Mouse (Mus musculus): ENCODE measurements around the gene Col25a1. TPM values are rescaled to one million over a fixed set of nuclear protein-coding genes. Genes with fewer than 3 reads are reported as not detected.

Gene Col25a1
- polyA plus RNA-seq, 1 experiment from 2014 or later: 2.6 TPM

GRCm38 (mm10) chr3:130127840-130128239 lies 3.5 kb upstream of the Col25a1 start:
- Histone ChIP-seq H3K9ac (no peak overlapping the region), H3K27me3 (replicated peaks) (no peaks in the 10 kb centered on the region), H3K27ac (ENCODE audit: poor library complexity, severe bottlenecking) (no peak overlapping the region), H3K4me3 (no peak overlapping the region), H3K4me2 (no peak overlapping the region), H3K9me3 (replicated peaks) (0 out of 2 replicates have a peak, but pooled peaks cover 4% of the 10 kb centered on the region), H3K36me3 (no peaks in the 10 kb centered on the region), H3K4me1 (replicated peaks) (no peaks in the 10 kb centered on the region)
- 82% methylated on average over 8 of the region's 8 CpGs for WGBS
- ATAC-seq (ENCODE audit: insufficient number of reproducible peaks, low FRiP score): no peak

DNA sequence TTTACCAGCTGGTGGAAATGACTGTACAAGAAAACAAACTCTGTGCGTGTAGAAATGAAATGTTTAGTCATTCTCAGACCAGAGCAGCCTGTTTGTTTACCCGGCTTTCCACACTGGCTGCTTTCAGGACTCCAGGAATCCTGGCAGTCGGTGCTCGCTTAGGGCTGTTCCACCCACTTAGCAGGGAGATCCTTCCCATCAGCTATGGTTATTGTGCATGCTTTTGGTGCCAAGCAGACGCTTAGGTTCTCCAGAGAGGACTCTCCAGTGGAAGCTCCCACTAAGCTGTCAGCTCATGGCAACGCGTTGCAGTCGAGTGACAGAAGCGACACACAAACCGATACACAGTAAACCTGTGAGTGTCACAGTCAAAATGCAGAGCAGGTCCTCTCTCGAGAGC lies 2.7 kb upstream of the Col25a1 start:
- H3K36me3 ChIP-seq: no peaks in the 10 kb centered on the region
- H3K27me3 ChIP-seq (replicated peaks): no peaks in the 10 kb centered on the region
- 0 out of 2 replicates have a peak, but pooled peaks cover 4% of the 10 kb centered on the region for H3K9me3 ChIP-seq (replicated peaks)
- H3K4me3 ChIP-seq: no peak overlapping the region
- H3K9ac ChIP-seq: no peak overlapping the region
- H3K4me2 ChIP-seq: no peak overlapping the region
- no peak for ATAC-seq (ENCODE audit: insufficient number of reproducible peaks, low FRiP score)
- H3K27ac ChIP-seq (ENCODE audit: poor library complexity, severe bottlenecking): no peak overlapping the region
- WGBS: 67% methylated on average over 11 of the region's 11 CpGs
- no peaks in the 10 kb centered on the region for H3K4me1 ChIP-seq (replicated peaks)

GRCm38 (mm10) chr3:130129635-130130206 lies 1.6 kb upstream of the Col25a1 start:
- no peaks in the 10 kb centered on the region for H3K27me3 ChIP-seq (replicated peaks)
- no peaks in the 10 kb centered on the region for H3K4me1 ChIP-seq (replicated peaks)
- no peak overlapping the region for H3K9ac ChIP-seq
- H3K27ac ChIP-seq (ENCODE audit: poor library complexity, severe bottlenecking): no peak overlapping the region
- 48% methylated on average over 10 of the region's 10 CpGs for WGBS
- no peak overlapping the region for H3K4me2 ChIP-seq
- no peaks in the 10 kb centered on the region for H3K36me3 ChIP-seq
- no peak for ATAC-seq (ENCODE audit: insufficient number of reproducible peaks, low FRiP score)
- no peak overlapping the region for H3K4me3 ChIP-seq
- H3K9me3 ChIP-seq (replicated peaks): no peaks in the 10 kb centered on the region

GRCm38 (mm10) chr3:130137204-130137603 lies 5.9 kb downstream of the Col25a1 start:
- peaks cover 5% of the 10 kb centered on the region for H3K9me3 ChIP-seq (replicated peaks)
- peaks cover 5% of the 10 kb centered on the region; the same call in 1 of the 2 replicates for H3K4me1 ChIP-seq (replicated peaks)
- H3K36me3 ChIP-seq: no peaks in the 10 kb centered on the region
- no peak for ATAC-seq (ENCODE audit: insufficient number of reproducible peaks, low FRiP score)
- no peak overlapping the region for H3K27ac ChIP-seq (ENCODE audit: poor library complexity, severe bottlenecking)
- no peaks in the 10 kb centered on the region for H3K27me3 ChIP-seq (replicated peaks)
- no peak overlapping the region for H3K9ac ChIP-seq
- H3K4me2 ChIP-seq: no peak overlapping the region
- H3K4me3 ChIP-seq: no peak overlapping the region

DNA sequence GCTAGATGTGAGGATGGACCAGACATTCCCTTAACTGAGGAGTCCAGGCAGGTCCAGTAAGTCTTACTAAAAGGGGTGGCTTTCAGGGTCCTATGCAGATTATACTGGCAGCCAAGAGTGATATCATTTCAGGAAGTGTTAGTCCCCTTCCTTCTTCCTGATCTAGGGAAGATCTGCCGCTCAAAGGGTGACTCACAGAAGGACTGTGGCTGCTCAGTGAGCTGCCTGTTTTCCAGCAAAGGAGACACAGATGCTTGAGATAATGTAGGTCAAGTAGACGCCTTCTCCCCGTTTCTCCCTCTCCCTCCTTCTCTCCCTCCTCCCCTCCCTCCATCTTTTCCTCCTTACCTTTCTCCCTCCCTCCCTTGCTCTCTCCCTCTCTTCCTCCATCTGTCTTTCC lies 6.3 kb downstream of the Col25a1 start:
- no peak for ATAC-seq (ENCODE audit: insufficient number of reproducible peaks, low FRiP score)
- H3K27me3 ChIP-seq (replicated peaks): no peaks in the 10 kb centered on the region
- H3K36me3 ChIP-seq: no peaks in the 10 kb centered on the region
- H3K9me3 ChIP-seq (replicated peaks): peaks cover 8% of the 10 kb centered on the region
- H3K4me1 ChIP-seq (replicated peaks): peaks cover 5% of the 10 kb centered on the region; the same call in 1 of the 2 replicates
- 29% methylated on average over 3 of the region's 3 CpGs for WGBS
- no peak overlapping the region for H3K4me2 ChIP-seq
- H3K4me3 ChIP-seq: no peak overlapping the region
- H3K27ac ChIP-seq (ENCODE audit: poor library complexity, severe bottlenecking): no peak overlapping the region
- H3K9ac ChIP-seq: no peak overlapping the region

DNA sequence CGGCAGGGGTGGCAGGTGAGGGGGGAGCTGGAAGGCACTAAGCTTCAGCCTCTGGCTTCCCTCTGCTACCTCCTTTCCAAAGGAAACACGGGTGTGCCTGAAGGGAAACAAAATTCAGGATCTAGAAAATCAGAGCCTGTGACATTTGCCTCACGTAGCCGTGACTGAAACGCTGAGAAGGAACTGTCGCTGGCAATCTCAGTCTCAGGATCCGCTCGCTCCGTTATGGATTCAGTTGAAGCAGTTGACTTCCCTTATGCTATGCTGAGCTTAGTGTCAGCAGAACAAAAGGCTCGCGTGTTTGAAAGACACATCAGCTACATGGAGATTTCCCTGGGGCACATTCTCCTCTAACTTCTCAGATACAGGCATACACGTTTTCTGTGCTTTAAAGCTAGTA lies 14.6 kb downstream of the Col25a1 start:
- no peak for ATAC-seq (ENCODE audit: insufficient number of reproducible peaks, low FRiP score)
- H3K4me3 ChIP-seq: no peak overlapping the region
- H3K4me1 ChIP-seq (replicated peaks): 0 out of 2 replicates have a peak, but pooled peaks cover 2% of the 10 kb centered on the region
- no peak overlapping the region for H3K9ac ChIP-seq
- 70% methylated on average over 12 of the region's 12 CpGs for WGBS
- no peaks in the 10 kb centered on the region for H3K27me3 ChIP-seq (replicated peaks)
- H3K27ac ChIP-seq (ENCODE audit: poor library complexity, severe bottlenecking): no peak overlapping the region
- H3K9me3 ChIP-seq (replicated peaks): peaks cover 11% of the 10 kb centered on the region
- no peaks in the 10 kb centered on the region for H3K36me3 ChIP-seq
- H3K4me2 ChIP-seq: no peak overlapping the region

GRCm38 (mm10) chr3:130147827-130148226 lies 16.5 kb downstream of the Col25a1 start:
- no peaks in the 10 kb centered on the region for H3K36me3 ChIP-seq
- no peak for ATAC-seq (ENCODE audit: insufficient number of reproducible peaks, low FRiP score)
- no peak overlapping the region for H3K9ac ChIP-seq
- H3K27ac ChIP-seq (ENCODE audit: poor library complexity, severe bottlenecking): no peak overlapping the region
- no peak overlapping the region for H3K4me2 ChIP-seq
- peaks cover 4% of the 10 kb centered on the region; the same call in 1 of the 2 replicates for H3K9me3 ChIP-seq (replicated peaks)
- H3K27me3 ChIP-seq (replicated peaks): no peaks in the 10 kb centered on the region; the same call in 1 of the 2 replicates
- WGBS: 50% methylated on average over 8 of the region's 8 CpGs
- no peak overlapping the region for H3K4me3 ChIP-seq
- 0 out of 2 replicates have a peak, but pooled peaks cover 2% of the 10 kb centered on the region for H3K4me1 ChIP-seq (replicated peaks)

- H3K9me3 ChIP-seq (replicated peaks): peaks cover 4% of the 10 kb centered on the region; the same call in 1 of the 2 replicates
- 0 out of 2 replicates have a peak, but pooled peaks cover 2% of the 10 kb centered on the region for H3K4me1 ChIP-seq (replicated peaks)
- no peaks in the 10 kb centered on the region; the same call in 1 of the 2 replicates for H3K27me3 ChIP-seq (replicated peaks)
- no peak overlapping the region for H3K27ac ChIP-seq (ENCODE audit: poor library complexity, severe bottlenecking)
- H3K4me2 ChIP-seq: no peak overlapping the region
- 81% methylated on average over 1 of the region's 1 CpGs for WGBS
- no peak overlapping the region for H3K9ac ChIP-seq
- H3K4me3 ChIP-seq: no peak overlapping the region
- no peak for ATAC-seq (ENCODE audit: insufficient number of reproducible peaks, low FRiP score)
- no peaks in the 10 kb centered on the region for H3K36me3 ChIP-seq
Observed at GRCm38 (mm10) chr3:130149180-130149579, 17.9 kb downstream of the Col25a1 start.

DNA sequence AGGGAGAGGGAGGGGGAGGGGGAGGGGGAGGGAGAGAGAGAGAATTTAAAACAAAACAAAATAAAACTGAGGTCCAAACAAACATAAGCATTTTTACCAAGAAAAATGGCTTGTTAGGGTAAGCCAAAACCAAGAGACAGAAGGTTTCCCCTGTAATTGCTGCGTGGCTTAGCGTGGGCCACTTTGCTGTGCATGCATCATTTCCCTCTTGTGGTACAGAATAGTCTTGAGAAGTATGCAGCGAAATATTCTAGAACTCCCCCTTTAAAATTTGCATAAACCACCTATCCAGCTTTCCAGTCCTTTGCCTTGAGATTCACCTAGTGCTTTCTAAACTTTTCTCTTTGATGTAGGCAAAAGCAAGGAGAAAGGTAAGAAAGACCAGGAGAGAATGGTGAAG lies 21.8 kb downstream of the Col25a1 start:
- Histone ChIP-seq H3K9ac (no peak overlapping the region), H3K9me3 (replicated peaks) (peaks cover 4% of the 10 kb centered on the region; the same call in 1 of the 2 replicates), H3K27ac (ENCODE audit: poor library complexity, severe bottlenecking) (no peak overlapping the region), H3K36me3 (no peaks in the 10 kb centered on the region), H3K4me2 (no peak overlapping the region), H3K4me3 (no peak overlapping the region), H3K4me1 (replicated peaks) (0 out of 2 replicates have a peak, but pooled peaks cover 2% of the 10 kb centered on the region), H3K27me3 (replicated peaks) (no peaks in the 10 kb centered on the region; the same call in 1 of the 2 replicates)
- WGBS: 89% methylated on average over 3 of the region's 3 CpGs
- no peak for ATAC-seq (ENCODE audit: insufficient number of reproducible peaks, low FRiP score)

DNA sequence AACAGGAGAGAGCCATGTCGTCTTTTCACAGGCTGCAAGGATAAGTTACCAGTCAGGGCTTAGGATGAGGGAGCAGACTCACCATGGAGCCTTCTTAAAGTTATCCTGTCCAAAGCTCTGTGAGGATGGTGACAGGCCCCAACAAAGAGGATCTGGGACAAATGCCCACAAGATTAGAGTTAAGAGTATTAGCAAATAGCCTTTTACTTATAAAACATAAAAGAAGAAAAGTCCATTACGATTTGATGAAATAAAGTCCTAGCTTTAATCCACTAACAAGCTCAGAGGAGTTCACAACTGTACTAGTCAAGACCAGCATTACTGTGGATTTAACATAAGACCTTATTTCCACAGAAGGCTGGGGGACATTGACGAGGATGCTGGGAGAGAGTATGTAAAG lies 26.2 kb downstream of the Col25a1 start:
- Histone ChIP-seq H3K9me3 (replicated peaks) (no peaks in the 10 kb centered on the region), H3K27ac (ENCODE audit: poor library complexity, severe bottlenecking) (no peak overlapping the region), H3K4me2 (no peak overlapping the region), H3K36me3 (no peaks in the 10 kb centered on the region), H3K4me1 (replicated peaks) (no peaks in the 10 kb centered on the region), H3K4me3 (no peak overlapping the region), H3K27me3 (replicated peaks) (no peaks in the 10 kb centered on the region), H3K9ac (no peak overlapping the region)
- 68% methylated on average over 3 of the region's 3 CpGs for WGBS
- ATAC-seq (ENCODE audit: insufficient number of reproducible peaks, low FRiP score): no peak

- no peaks in the 10 kb centered on the region for H3K27me3 ChIP-seq (replicated peaks)
- H3K9me3 ChIP-seq (replicated peaks): no peaks in the 10 kb centered on the region
- H3K9ac ChIP-seq: no peak overlapping the region
- H3K4me2 ChIP-seq: no peak overlapping the region
- no peaks in the 10 kb centered on the region for H3K4me1 ChIP-seq (replicated peaks)
- no peak overlapping the region for H3K4me3 ChIP-seq
- no peak for ATAC-seq (ENCODE audit: insufficient number of reproducible peaks, low FRiP score)
- H3K27ac ChIP-seq (ENCODE audit: poor library complexity, severe bottlenecking): no peak overlapping the region
- no peaks in the 10 kb centered on the region for H3K36me3 ChIP-seq
- 56% methylated on average over 4 of the region's 4 CpGs for WGBS
Observed at GRCm38 (mm10) chr3:130159906-130160305, 28.6 kb downstream of the Col25a1 start.

DNA sequence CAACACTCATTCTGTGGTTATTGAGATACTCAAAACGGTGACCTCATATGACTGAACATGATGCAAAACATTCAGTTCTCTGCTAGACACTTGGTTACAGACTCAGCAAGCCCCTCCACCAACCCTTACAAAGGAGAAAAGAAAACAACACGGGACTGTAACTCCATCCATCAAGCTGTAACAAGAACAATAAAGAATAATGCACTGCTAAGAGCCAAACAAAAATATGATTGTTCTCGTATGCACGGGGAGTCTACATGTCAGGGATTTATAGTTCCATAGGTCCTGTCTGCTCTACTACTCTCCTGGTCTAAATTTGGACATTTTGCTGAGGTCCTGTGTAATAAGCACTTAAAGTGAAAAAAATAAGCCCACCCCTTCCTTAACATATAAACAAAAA lies 29.6 kb downstream of the Col25a1 start:
- Histone ChIP-seq H3K4me2 (no peak overlapping the region), H3K27me3 (replicated peaks) (no peaks in the 10 kb centered on the region)
- 69% methylated on average over 4 of the region's 4 CpGs for WGBS

More for the DNA sequence above, 29.6 kb downstream of the Col25a1 start:
- no peaks in the 10 kb centered on the region for H3K36me3 ChIP-seq
- H3K27ac ChIP-seq (ENCODE audit: poor library complexity, severe bottlenecking): no peak overlapping the region
- no peaks in the 10 kb centered on the region for H3K4me1 ChIP-seq (replicated peaks)
- ATAC-seq (ENCODE audit: insufficient number of reproducible peaks, low FRiP score): no peak
- H3K9me3 ChIP-seq (replicated peaks): no peaks in the 10 kb centered on the region
- no peak overlapping the region for H3K9ac ChIP-seq
- no peak overlapping the region for H3K4me3 ChIP-seq

Data from heart, embryonic 12.5 days (tissue).